Mouse (Mus musculus) embryonic facial prominence, embryonic 14.5 days (tissue): Measurements from ENCODE around the gene Dlk2. TPM values are rescaled to one million over a fixed set of nuclear protein-coding genes. Genes with fewer than 3 reads are reported as not detected.

Experiments used
- ATAC-seq: fragments of 200-750 bp; cut with Nextera tagmentation; 2 replicates; pipeline ENCODE4 v1.8.0; 2017; ENCODE audit warnings: low read depth, moderate number of reproducible peaks, moderate TSS enrichment
- DNase-seq: peaks from one replicate; pipeline ENCODE4 v3.0.0-alpha.2; 2015; ENCODE audit warnings: low spot score
- H3K27ac ChIP-seq: fragments of 300-500 bp; sonication (generic); replicated peaks from 2 replicates; pipeline ENCODE4 v1.5.1; 2014; ENCODE audit warnings: low read depth, mild to moderate bottlenecking, low read length, moderate library complexity
- H3K27me3 ChIP-seq: fragments of 300-500 bp; sonication (generic); replicated peaks from 2 replicates; pipeline ENCODE4 v1.6.1; 2014; ENCODE audit warnings: low read length; ENCODE audit not compliant: control insufficient read depth, insufficient read depth
- H3K36me3 ChIP-seq: fragments of 300-500 bp; sonication (generic); 2 replicates; pipeline ENCODE4 v1.6.1; 2014; ENCODE audit warnings: low read length, mixed read lengths; ENCODE audit not compliant: control insufficient read depth, insufficient read depth
- H3K4me1 ChIP-seq: fragments of 300-500 bp; sonication (generic); 2 replicates; pipeline ENCODE4 v1.6.1; 2014; ENCODE audit warnings: antibody characterized with exemption, low read length; ENCODE audit not compliant: control insufficient read depth, insufficient read depth
- H3K4me2 ChIP-seq: fragments of 300-500 bp; sonication (generic); 2 replicates; pipeline ENCODE4 v1.6.1; 2014; ENCODE audit warnings: low read depth, mild to moderate bottlenecking, low read length, moderate library complexity, mixed read lengths
- H3K4me3 ChIP-seq: fragments of 300-500 bp; sonication (generic); 2 replicates; pipeline ENCODE4 v1.5.1; 2014; ENCODE audit warnings: low read depth, mild to moderate bottlenecking, low read length
- H3K9ac ChIP-seq: fragments of 300-500 bp; sonication (generic); 2 replicates; pipeline ENCODE4 v1.6.1; 2014; ENCODE audit warnings: low read depth, mild to moderate bottlenecking, low read length, moderate library complexity, mixed read lengths
- H3K9me3 ChIP-seq: fragments of 300-500 bp; sonication (generic); 2 replicates; pipeline ENCODE4 v1.6.1; 2016; ENCODE audit warnings: low read length; ENCODE audit not compliant: control insufficient read depth
- WGBS: fragments of 180-500 bp; shearing (Covaris S2); extraction: QIAGEN DNeasy Blood & Tissue Kit; methylation state at CpG from one replicate; pipeline ENCODE4 v1.1.7; 2014; 5-methylcytosine and 5-hydroxymethylcytosine counted together
- polyA plus RNA-seq: library from polyadenylated mRNA; unstranded; fragments of >200 nt; fragmentation: Nextera tagmentation; extraction: Ambion mirVana; gene quantifications from 2 replicates; pipeline ENCODE4 v1.2.1, GENCODE M21; 2014

Dlk2 gene
- polyA plus RNA-seq, 1 experiment from 2014 or later, result 7.6 TPM

GRCm38 (mm10) chr17:46268026-46268720, 29.0 kb upstream of the Dlk2 start:
- Histone ChIP-seq H3K36me3 (peaks cover 77% of the 10 kb centered on the region), H3K4me3 (no peak overlapping the region), H3K9ac (no peak overlapping the region), H3K4me2 (no peak overlapping the region), H3K4me1 (no peaks in the 10 kb centered on the region), H3K27ac (no peak overlapping the region), H3K9me3 (no peaks in the 10 kb centered on the region), H3K27me3 (no peaks in the 10 kb centered on the region)
- ATAC-seq (no peak), DNase-seq (peak; percentile 29)
- WGBS, result 54% methylated on average over 8 of the region's 10 CpGs

- H3K9ac ChIP-seq, result 0 out of 2 replicates have a peak overlapping the region, but pooled peaks have one; percentile 14
- ATAC-seq (no peak; the same call in 1 of the 2 replicates), DNase-seq (peak; percentile 47)
- H3K4me2 ChIP-seq, result no peak overlapping the region
- H3K4me3 ChIP-seq, result no peak overlapping the region
- peaks cover 11% of the 10 kb centered on the region; the same call in 1 of the 2 replicates for H3K4me1 ChIP-seq
- 78% methylated on average over 18 of the region's 19 CpGs for WGBS
- H3K27me3 ChIP-seq, result no peaks in the 10 kb centered on the region
- H3K9me3 ChIP-seq, result no peaks in the 10 kb centered on the region
- peak overlapping the region; percentile 48 for H3K27ac ChIP-seq
- peaks cover 62% of the 10 kb centered on the region for H3K36me3 ChIP-seq
Measured at GRCm38 (mm10) chr17:46269771-46270534, 27.3 kb upstream of the Dlk2 start.

- 73% methylated on average over 2 of the region's 2 CpGs for WGBS
- peak overlapping the region; percentile 18; the same call in 1 of the 2 replicates for H3K27ac ChIP-seq
- ATAC-seq, result no peak
- H3K4me1 ChIP-seq, result peaks cover 19% of the 10 kb centered on the region; the same call in 1 of the 2 replicates
- H3K4me2 ChIP-seq, result no peak overlapping the region
- H3K27me3 ChIP-seq, result no peaks in the 10 kb centered on the region
- no peak for DNase-seq
- no peak overlapping the region for H3K4me3 ChIP-seq
- H3K36me3 ChIP-seq, result peaks cover 47% of the 10 kb centered on the region; the same call in 1 of the 2 replicates
- no peaks in the 10 kb centered on the region for H3K9me3 ChIP-seq
- no peak overlapping the region for H3K9ac ChIP-seq
Measured at GRCm38 (mm10) chr17:46272058-46272457, 25.2 kb upstream of the Dlk2 start.

GRCm38 (mm10) chr17:46272675-46273074, 24.5 kb upstream of the Dlk2 start:
- Histone ChIP-seq H3K4me1 (peaks cover 23% of the 10 kb centered on the region; the same call in 1 of the 2 replicates), H3K27me3 (no peaks in the 10 kb centered on the region), H3K36me3 (peaks cover 46% of the 10 kb centered on the region; the same call in 1 of the 2 replicates), H3K4me2 (no peak overlapping the region), H3K4me3 (no peak overlapping the region), H3K27ac (no peak overlapping the region), H3K9ac (no peak overlapping the region), H3K9me3 (no peaks in the 10 kb centered on the region)
- ATAC-seq (no peak), DNase-seq (no peak)
- 73% methylated on average over 5 of the region's 5 CpGs for WGBS

- Histone ChIP-seq H3K36me3 (peaks cover 47% of the 10 kb centered on the region), H3K4me2 (no peak overlapping the region), H3K27me3 (no peaks in the 10 kb centered on the region), H3K4me3 (no peak overlapping the region), H3K9me3 (no peaks in the 10 kb centered on the region), H3K27ac (peak overlapping the region; percentile 83), H3K4me1 (peaks cover 32% of the 10 kb centered on the region), H3K9ac (no peak overlapping the region; the same call in 1 of the 2 replicates)
- WGBS, result 10% methylated on average over 1 of the region's 1 CpGs
- peak; percentile 45 for ATAC-seq
- peak; percentile 73 for DNase-seq
Measured at GRCm38 (mm10) chr17:46273803-46274236, 23.4 kb upstream of the Dlk2 start.

GRCm38 (mm10) chr17:46274465-46274864, 22.8 kb upstream of the Dlk2 start:
- no peak overlapping the region for H3K4me2 ChIP-seq
- DNase-seq, result no peak

GRCm38 (mm10) chr17:46275034-46275433, 22.2 kb upstream of the Dlk2 start:
- Histone ChIP-seq H3K4me3 (no peak overlapping the region), H3K36me3 (peaks cover 48% of the 10 kb centered on the region), H3K4me2 (no peak overlapping the region), H3K27me3 (no peaks in the 10 kb centered on the region), H3K27ac (peak overlapping the region; percentile 83; the same call in 1 of the 2 replicates), H3K9ac (peak overlapping the region; percentile 3; the same call in 1 of the 2 replicates), H3K4me1 (peaks cover 32% of the 10 kb centered on the region), H3K9me3 (no peaks in the 10 kb centered on the region)
- ATAC-seq (no peak), DNase-seq (no peak)
- 69% methylated on average over 6 of the region's 6 CpGs for WGBS

More at GRCm38 (mm10) chr17:46274465-46274864, 22.8 kb upstream of the Dlk2 start:
- 30% methylated on average over 6 of the region's 6 CpGs for WGBS
- Histone ChIP-seq H3K4me3 (no peak overlapping the region), H3K9me3 (no peaks in the 10 kb centered on the region), H3K27me3 (no peaks in the 10 kb centered on the region), H3K27ac (peak overlapping the region; percentile 83), H3K36me3 (peaks cover 48% of the 10 kb centered on the region), H3K4me1 (peaks cover 32% of the 10 kb centered on the region), H3K9ac (peak overlapping the region; percentile 17; the same call in 1 of the 2 replicates)
- ATAC-seq, result no peak

- Histone ChIP-seq H3K9me3 (no peaks in the 10 kb centered on the region), H3K27ac (0 out of 2 replicates have a peak overlapping the region, but pooled peaks have one; percentile 83), H3K36me3 (peaks cover 49% of the 10 kb centered on the region), H3K4me3 (no peak overlapping the region), H3K4me1 (peaks cover 32% of the 10 kb centered on the region), H3K27me3 (no peaks in the 10 kb centered on the region), H3K9ac (peak overlapping the region; percentile 3; the same call in 1 of the 2 replicates), H3K4me2 (no peak overlapping the region)
- DNase-seq, result no peak
- WGBS, result 92% methylated on average over 10 of the region's 10 CpGs
- no peak for ATAC-seq
Measured at GRCm38 (mm10) chr17:46275506-46275905, 21.7 kb upstream of the Dlk2 start.
